Mouse (Mus musculus) liver, postnatal 0 days (tissue): ENCODE results near the gene Pdcl2.

Experiments
- CTCF ChIP-seq: sonication (generic); IDR thresholded peaks from 2 replicates; pipeline ENCODE4 v1.5.1; 2016; ENCODE audit warnings: antibody characterized with exemption, low read depth
- EP300 ChIP-seq: IDR thresholded peaks from 2 replicates; pipeline ENCODE4 v1.6.1; 2016; ENCODE audit warnings: antibody characterized with exemption, low read depth, mild to moderate bottlenecking

- TF ChIP-seq CTCF (no peak), EP300 (no peak)
Measured at GRCm38 (mm10) chr5:76303379-76303744, 27.6 kb downstream of the Pdcl2 start.
